Mouse (Mus musculus): ENCODE data around the gene Msln. TPM values are rescaled to one million over a fixed set of nuclear protein-coding genes. Genes with fewer than 3 reads are reported as not detected.

Msln gene
- polyA plus RNA-seq, 1 experiment from 2014 or later = 31.4 TPM

Small RNA genes within 50 kb of the gene (microRNA-seq; reads per million reads assigned to microRNA genes)
- gene Gm25083 (ENCODE audit: borderline number of aligned reads) (not detected), gene Mir6966 (ENCODE audit: borderline number of aligned reads) (not detected)

Other genes with a start within 250 kb of the Msln start
- gene Sox8, start 183.7 kb downstream of the Msln start, polyA plus RNA-seq (2015; fragmentation: Nextera tagmentation; extraction: Ambion mirVana) = 13.1 and 13.7 TPM in 2 replicates
- gene Lmf1, start 175.3 kb downstream of the Msln start, polyA plus RNA-seq (2015; fragmentation: Nextera tagmentation; extraction: Ambion mirVana) = 29.0 and 31.4 TPM in 2 replicates
- 23.7 and 44.9 TPM in 2 replicates for gene Gng13, start 37.2 kb downstream of the Msln start, polyA plus RNA-seq (2015; fragmentation: Nextera tagmentation; extraction: Ambion mirVana)
- 22.6 and 24.5 TPM in 2 replicates for gene Chtf18, start 27.0 kb downstream of the Msln start, polyA plus RNA-seq (2015; fragmentation: Nextera tagmentation; extraction: Ambion mirVana)
- 25.1 and 26.0 TPM in 2 replicates for gene Rpusd1, start 26.7 kb downstream of the Msln start, polyA plus RNA-seq (2015; fragmentation: Nextera tagmentation; extraction: Ambion mirVana)
- 2.4 and 3.9 TPM in 2 replicates for gene Mslnl, start 18.3 kb downstream of the Msln start, polyA plus RNA-seq (2015; fragmentation: Nextera tagmentation; extraction: Ambion mirVana)
- 26.9 and 27.1 TPM in 2 replicates for gene Narfl, start 19.4 kb upstream of the Msln start, polyA plus RNA-seq (2015; fragmentation: Nextera tagmentation; extraction: Ambion mirVana)
- 62.0 and 67.2 TPM in 2 replicates for gene Haghl, start 31.3 kb upstream of the Msln start, polyA plus RNA-seq (2015; fragmentation: Nextera tagmentation; extraction: Ambion mirVana)
- gene Ccdc78, start 32.2 kb upstream of the Msln start, polyA plus RNA-seq (2015; fragmentation: Nextera tagmentation; extraction: Ambion mirVana) = 2.9 and 4.8 TPM in 2 replicates
- gene Fam173a, start 38.5 kb upstream of the Msln start, polyA plus RNA-seq (2015; fragmentation: Nextera tagmentation; extraction: Ambion mirVana) = 95.7 and 99.3 TPM in 2 replicates
- gene AC134908.4, start 41.3 kb upstream of the Msln start, polyA plus RNA-seq (2015; fragmentation: Nextera tagmentation; extraction: Ambion mirVana) = not detected in 2 replicates
- 41.8 and 44.8 TPM in 2 replicates for gene Metrn, start 42.8 kb upstream of the Msln start, polyA plus RNA-seq (2015; fragmentation: Nextera tagmentation; extraction: Ambion mirVana)
- 3.8 and 4.0 TPM in 2 replicates for gene Fbxl16, start 54.7 kb upstream of the Msln start, polyA plus RNA-seq (2015; fragmentation: Nextera tagmentation; extraction: Ambion mirVana)
- 24.7 and 27.1 TPM in 2 replicates for gene Wdr24, start 69.2 kb upstream of the Msln start, polyA plus RNA-seq (2015; fragmentation: Nextera tagmentation; extraction: Ambion mirVana)
- 44.9 and 46.2 TPM in 2 replicates for gene Jmjd8, start 74.5 kb upstream of the Msln start, polyA plus RNA-seq (2015; fragmentation: Nextera tagmentation; extraction: Ambion mirVana)
- 343 and 364 TPM in 2 replicates for gene Stub1, start 79.0 kb upstream of the Msln start, polyA plus RNA-seq (2015; fragmentation: Nextera tagmentation; extraction: Ambion mirVana)
- gene Rhbdl1, start 82.9 kb upstream of the Msln start, polyA plus RNA-seq (2015; fragmentation: Nextera tagmentation; extraction: Ambion mirVana) = 2.7 and 3.2 TPM in 2 replicates
- 2.5 and 3.5 TPM in 2 replicates for gene Gm20683, start 87.4 kb upstream of the Msln start, polyA plus RNA-seq (2015; fragmentation: Nextera tagmentation; extraction: Ambion mirVana)
- 24.5 and 25.8 TPM in 2 replicates for gene Rhot2, start 90.5 kb upstream of the Msln start, polyA plus RNA-seq (2015; fragmentation: Nextera tagmentation; extraction: Ambion mirVana)
- 21.5 and 32.1 TPM in 2 replicates for gene Wdr90, start 107.1 kb upstream of the Msln start, polyA plus RNA-seq (2015; fragmentation: Nextera tagmentation; extraction: Ambion mirVana)
- 13.4 and 15.7 TPM in 2 replicates for gene Mcrip2, start 114.4 kb upstream of the Msln start, polyA plus RNA-seq (2015; fragmentation: Nextera tagmentation; extraction: Ambion mirVana)
- gene Mettl26, start 120.7 kb upstream of the Msln start, polyA plus RNA-seq (2015; fragmentation: Nextera tagmentation; extraction: Ambion mirVana) = 49.6 and 51.8 TPM in 2 replicates
- 0.62 and 0.83 TPM in 2 replicates for gene Wfikkn1, start 126.5 kb upstream of the Msln start, polyA plus RNA-seq (2015; fragmentation: Nextera tagmentation; extraction: Ambion mirVana)
- gene Rab40c, start 165.3 kb upstream of the Msln start, polyA plus RNA-seq (2015; fragmentation: Nextera tagmentation; extraction: Ambion mirVana) = 35.8 and 38.9 TPM in 2 replicates
- 51.1 and 58.4 TPM in 2 replicates for gene Pigq, start 190.6 kb upstream of the Msln start, polyA plus RNA-seq (2015; fragmentation: Nextera tagmentation; extraction: Ambion mirVana)
- gene Nhlrc4, start 190.6 kb upstream of the Msln start, polyA plus RNA-seq (2015; fragmentation: Nextera tagmentation; extraction: Ambion mirVana) = 2.7 and 5.8 TPM in 2 replicates
- 0.24 and 0.28 TPM in 2 replicates for gene A930017K11Rik, start 198.2 kb upstream of the Msln start, polyA plus RNA-seq (2015; fragmentation: Nextera tagmentation; extraction: Ambion mirVana)
- gene Capn15, start 231.4 kb upstream of the Msln start, polyA plus RNA-seq (2015; fragmentation: Nextera tagmentation; extraction: Ambion mirVana) = 24.5 and 29.8 TPM in 2 replicates

Data from embryonic facial prominence, embryonic 15.5 days (tissue).